Comparison of ENCODE assay signal across 15 mouse cellular contexts in genomic region chr19:59063568-59063967, GRCm38 (mm10).
"Had no signal": no experiment of that assay in that cellular context is flagged by ENCODE, and none has a peak within 500 bp of the region (broad histone marks: within the 10 kb centered on the region; RNA-seq: fewer than 3 reads in every experiment).

No protein-coding gene starts in this region.

- DNase-seq: kidney, adult 9 months; kidney, postnatal 14 days; kidney, postnatal 4 days; liver, postnatal 0 days; lung, embryonic 14.5 days; right cerebral cortex, postnatal 14 days; spleen, adult 18-20 months; thymus, postnatal 25 days had no signal

- H3K9ac ChIP-seq: liver, embryonic 14.5 days; liver, postnatal 0 days; lung, embryonic 14.5 days; midbrain, embryonic 13.5 days; stomach, embryonic 15.5 days had no signal

- H3K4me2 ChIP-seq: liver, embryonic 11.5 days; lung, embryonic 14.5 days; midbrain, embryonic 13.5 days; stomach, embryonic 15.5 days had no signal

- H3K36me3 ChIP-seq: midbrain, embryonic 13.5 days; stomach, embryonic 15.5 days had no signal

- H3K4me3 ChIP-seq: midbrain, embryonic 13.5 days; stomach, embryonic 15.5 days had no signal

- H3K27me3 ChIP-seq: midbrain, embryonic 13.5 days; stomach, embryonic 15.5 days had no signal

- ATAC-seq: liver, postnatal 0 days; lung, postnatal 0 days; midbrain, embryonic 13.5 days; midbrain, embryonic 16.5 days had no signal

- H3K9me3 ChIP-seq: midbrain, embryonic 13.5 days; stomach, embryonic 15.5 days had no signal

- H3K4me1 ChIP-seq: midbrain, embryonic 13.5 days; stomach, embryonic 15.5 days had no signal

- H3K27ac ChIP-seq: liver, embryonic 14.5 days; macrophage; midbrain, embryonic 13.5 days; stomach, embryonic 15.5 days had no signal
